Mouse (Mus musculus) embryo, embryonic 11.5 days (tissue): Measurements from ENCODE around the gene Aqp6.

Experiments
- DNase-seq: peaks from one replicate; pipeline ENCODE4 v3.0.0-alpha.2; 2012; ENCODE audit warnings: low read depth, low spot score

Gene Aqp6

GRCm38 (mm10) chr15:99600986-99601822 lies at the start of gene Aqp6:
TSS of gene Aqp6 (plus strand) at chr15:99601400.
- DNase-seq: no peak

GRCm38 (mm10) chr15:99553767-99554166 lies 47.4 kb upstream of the Aqp6 start:
- DNase-seq: no peak

DNA sequence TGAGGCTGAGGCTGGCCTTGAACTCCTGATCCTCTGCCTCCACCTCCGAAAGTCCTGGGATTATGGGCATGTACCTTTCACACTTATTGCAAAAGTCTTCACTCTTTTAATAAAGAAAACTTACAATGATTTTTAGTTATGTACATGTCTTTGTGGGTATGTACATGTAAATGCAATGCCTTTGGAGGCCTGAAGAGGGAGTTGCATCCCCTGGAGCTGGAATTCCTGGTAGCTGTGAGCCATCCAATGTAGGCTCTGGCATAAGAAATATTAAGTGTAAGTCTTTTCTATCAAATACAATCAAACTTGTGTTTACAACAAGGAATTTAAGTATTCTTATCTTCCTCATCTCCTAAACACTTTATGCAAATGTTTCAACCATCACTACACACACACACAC lies 42.3 kb upstream of the Aqp6 start:
- no peak for DNase-seq

DNA sequence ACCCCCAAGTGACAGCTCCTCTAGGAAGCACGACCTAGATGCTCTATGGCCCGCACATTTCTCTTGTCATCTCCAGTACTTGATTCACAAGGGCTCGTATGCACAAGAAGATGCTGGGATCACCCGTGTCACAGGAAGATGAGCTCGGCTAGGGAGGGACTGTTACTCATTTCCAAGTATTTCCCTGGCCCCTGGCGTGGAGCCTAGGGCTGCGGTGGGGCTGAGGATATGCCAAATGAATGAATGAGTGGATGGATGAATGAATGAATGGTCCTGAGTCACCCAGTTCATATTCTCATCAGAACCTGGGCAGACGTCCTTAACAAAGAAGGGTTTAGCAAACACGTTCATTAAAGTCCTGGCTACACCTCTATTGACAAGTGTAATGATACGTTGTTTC lies 41.0 kb upstream of the Aqp6 start:
- DNase-seq: no peak

GRCm38 (mm10) chr15:99567371-99567770 lies 33.8 kb upstream of the Aqp6 start:
- no peak for DNase-seq

- DNase-seq: no peak
Observed at GRCm38 (mm10) chr15:99568682-99569081, 32.5 kb upstream of the Aqp6 start.

- no peak for DNase-seq
Observed at GRCm38 (mm10) chr15:99569123-99569522, 32.1 kb upstream of the Aqp6 start.

DNA sequence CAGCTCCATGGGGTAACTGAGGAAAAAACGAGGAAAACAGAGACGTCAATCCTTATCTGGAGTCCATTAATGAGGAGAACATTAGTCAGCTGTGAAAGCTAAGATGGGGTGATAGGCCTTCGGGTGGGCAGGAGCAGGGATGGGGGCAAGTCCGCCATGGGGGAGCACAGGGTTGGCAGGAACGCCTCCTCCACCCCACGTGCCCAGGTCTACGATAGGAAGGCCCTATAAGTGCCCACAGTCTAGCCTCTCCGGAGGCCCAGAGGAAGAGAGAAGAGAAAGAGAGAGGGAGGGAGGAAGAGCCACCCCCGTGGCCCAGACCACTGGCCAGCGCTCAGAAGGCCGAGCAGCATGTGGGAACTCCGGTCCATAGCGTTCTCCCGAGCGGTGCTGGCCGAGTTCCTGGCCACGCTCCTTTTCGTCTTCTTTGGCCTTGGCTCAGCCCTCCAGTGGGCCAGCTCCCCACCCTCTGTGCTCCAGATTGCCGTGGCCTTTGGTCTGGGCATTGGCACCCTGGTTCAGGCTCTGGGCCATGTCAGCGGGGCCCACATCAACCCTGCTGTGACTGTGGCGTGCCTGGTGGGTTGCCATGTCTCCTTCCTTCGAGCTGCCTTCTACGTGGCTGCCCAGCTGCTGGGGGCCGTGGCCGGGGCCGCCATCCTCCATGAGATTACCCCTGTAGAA lies 22.3 kb upstream of the Aqp6 start, which contains the start of gene Aqp2:
Gene Aqp2 (plus strand): TSS at position 254 of the 684 bp plus-strand sequence.
- no peak for DNase-seq

DNA sequence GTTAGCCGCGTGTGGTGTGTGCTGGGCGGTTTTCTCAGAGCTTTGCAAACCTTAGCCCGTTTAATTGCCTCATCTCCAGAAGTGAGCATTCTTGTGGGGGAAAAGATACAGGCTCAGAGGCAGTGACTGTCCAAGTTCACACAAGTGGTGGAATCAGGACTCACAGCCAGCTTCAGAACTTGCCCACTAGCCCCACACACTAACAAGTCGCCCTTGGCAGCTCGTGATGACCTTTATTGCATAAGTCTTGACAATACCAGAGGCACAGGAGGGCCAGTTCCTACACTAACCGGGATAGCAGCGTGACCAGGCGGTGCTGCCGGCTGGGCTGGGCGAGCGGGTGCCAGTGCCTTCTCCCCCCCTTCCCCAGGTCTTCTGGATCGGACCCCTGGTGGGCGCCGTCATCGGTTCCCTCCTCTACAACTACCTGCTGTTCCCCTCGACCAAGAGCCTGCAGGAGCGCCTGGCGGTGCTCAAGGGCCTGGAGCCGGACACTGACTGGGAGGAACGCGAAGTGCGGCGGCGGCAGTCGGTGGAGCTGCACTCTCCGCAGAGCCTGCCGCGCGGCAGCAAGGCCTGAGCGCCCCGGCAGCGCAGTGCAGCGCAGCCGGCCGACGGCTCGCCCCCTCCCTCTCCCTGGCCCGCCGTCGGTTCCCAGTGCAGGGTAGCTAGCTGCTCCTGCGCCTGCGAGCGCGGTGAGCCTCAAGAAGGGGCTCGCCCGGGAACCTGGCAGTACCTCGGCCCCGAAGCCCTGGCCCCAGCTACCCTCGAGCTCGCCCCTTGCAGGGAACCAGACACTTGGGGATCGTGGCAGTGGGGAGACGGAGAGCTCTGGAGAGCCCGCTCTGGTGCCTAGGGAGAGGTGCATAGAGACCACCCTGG lies 17.5 kb upstream of the Aqp6 start:
- DNase-seq: no peak

DNA sequence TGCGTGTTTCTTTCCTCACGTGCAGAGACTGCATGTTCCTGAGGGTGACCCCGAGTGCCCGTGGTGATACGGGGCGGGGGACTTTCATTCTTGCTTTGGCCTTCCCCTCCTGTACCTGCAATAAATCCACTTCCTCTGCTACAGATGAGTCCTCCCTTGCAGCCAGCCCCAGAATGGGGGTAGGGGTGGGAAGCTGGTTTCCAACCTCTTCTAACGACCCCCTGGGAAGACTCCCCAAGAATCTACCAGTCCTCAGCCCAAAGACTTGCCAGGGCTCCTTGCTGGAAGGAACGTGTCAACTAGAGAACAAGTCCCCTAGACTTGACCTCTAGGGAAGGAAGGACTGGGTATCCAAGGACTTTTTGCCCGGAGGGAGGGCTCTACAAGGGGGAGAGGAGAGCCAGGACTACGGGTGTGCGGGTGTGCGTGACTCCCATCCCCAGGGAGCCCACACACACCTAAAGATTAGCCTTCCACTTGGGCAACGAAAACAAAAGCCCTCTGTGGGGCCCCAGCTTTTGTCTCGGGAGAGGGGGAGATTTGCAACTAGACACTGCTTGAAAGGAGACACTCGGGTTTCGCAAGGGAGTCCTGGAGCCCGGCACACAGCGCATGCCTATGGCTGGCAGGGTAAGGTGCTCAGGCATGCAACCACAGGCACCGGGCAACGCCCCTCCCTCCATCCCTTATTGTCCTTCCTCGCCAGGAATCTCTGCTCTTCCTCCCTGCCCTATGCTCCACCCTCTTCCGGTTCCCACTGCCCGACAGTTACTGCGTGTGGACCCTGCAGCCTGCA lies 16.6 kb upstream of the Aqp6 start:
- no peak for DNase-seq

GRCm38 (mm10) chr15:99585741-99586140 lies 15.5 kb upstream of the Aqp6 start:
- DNase-seq: no peak

DNA sequence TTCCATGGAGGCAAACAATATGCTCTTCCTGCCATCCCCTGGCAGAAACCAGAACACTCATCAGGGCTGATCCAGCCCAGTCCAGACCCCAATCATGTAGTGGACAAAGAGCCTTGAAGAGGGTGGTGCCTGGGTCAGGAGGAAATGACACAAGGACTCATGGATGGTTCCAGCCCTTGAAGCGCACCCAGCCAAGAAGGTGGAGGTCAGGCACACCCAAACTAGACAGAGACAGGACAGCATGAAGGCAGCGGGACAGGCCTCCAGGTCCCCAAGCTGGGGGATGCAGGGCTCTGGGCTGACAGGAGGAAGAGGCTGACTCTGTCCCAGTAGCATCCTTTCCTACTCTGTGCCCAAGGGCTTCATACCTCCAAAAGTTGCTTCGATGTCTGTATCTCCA lies 14.7 kb upstream of the Aqp6 start:
- no peak for DNase-seq

DNA sequence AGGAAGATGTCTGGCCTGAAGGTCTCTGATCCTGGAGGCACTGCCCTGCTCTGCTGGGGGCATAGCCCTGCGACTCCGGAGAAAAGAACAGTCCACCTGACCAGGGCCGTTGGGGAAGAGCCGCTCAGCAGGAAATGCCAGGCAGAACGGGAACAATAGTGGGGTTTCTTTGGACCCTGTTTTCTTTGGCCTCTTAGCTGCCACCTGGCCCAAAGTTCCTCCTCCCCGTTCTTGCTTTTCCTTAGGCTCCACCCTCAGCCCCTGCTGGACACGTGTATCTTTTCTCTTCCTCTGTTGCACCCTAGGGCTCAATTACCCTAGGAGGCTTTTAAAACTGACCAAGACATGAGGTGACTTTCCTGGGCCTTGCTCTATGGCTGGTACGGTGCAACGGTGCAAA lies 12.0 kb upstream of the Aqp6 start:
- DNase-seq: no peak

DNA sequence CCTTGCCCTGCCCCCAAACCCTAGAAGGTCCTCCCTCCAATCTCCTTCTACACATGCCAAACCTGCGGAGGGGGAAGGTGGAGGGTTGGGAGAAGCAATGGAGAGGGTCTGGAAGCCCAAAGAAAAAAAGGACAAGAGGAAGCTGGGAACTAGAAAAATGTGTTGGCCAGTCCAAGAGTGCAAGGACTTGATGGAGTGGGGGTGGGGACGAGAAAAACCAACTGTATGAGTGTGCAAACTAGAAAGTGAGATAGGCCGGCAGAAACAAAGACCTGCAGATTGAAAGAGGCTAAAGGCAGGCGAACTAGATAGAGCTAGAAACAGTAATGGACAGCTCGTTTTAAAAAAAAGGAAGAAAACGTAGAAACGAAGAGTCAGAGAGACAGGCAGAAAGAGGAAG lies 11.5 kb upstream of the Aqp6 start:
- no peak for DNase-seq

DNA sequence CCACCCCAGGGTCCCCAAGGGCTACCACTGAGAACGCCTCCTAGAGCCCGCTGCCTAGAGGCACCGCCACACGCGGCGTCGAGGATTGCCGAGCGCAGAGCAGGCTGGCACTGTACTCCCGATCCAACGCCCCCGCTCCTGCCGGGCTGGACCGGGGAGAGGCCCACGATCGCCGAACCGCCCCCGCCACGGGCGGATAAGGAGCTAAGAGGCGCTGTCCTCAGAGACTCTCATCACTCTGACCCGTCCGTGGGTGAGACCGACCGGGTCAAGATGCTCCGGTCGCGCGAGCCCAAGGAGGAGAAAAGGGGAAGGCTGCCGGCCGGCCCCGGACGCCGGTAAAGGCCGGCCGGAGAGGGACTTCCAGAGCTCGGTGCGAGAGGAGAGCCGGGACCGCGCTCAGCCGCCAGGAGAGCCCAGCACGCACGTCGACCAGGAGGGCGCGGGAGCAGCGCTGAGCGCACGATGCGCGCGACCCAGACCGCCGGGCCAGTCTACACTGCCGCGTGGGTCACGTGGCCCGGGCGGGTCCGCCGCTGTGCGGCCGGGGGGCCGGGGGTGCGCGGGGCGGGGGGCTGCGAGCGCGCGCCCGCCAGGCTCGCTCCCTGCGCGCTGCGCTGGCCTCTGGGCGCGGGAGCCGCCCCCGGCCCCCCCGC lies 10.6 kb upstream of the Aqp6 start, which contains the start of gene Aqp5:
Gene Aqp5 (plus strand): TSS at position 354 of the 656 bp plus-strand sequence.
- no peak for DNase-seq

- no peak for DNase-seq
Observed at GRCm38 (mm10) chr15:99592177-99592576, 9.0 kb upstream of the Aqp6 start.

DNA sequence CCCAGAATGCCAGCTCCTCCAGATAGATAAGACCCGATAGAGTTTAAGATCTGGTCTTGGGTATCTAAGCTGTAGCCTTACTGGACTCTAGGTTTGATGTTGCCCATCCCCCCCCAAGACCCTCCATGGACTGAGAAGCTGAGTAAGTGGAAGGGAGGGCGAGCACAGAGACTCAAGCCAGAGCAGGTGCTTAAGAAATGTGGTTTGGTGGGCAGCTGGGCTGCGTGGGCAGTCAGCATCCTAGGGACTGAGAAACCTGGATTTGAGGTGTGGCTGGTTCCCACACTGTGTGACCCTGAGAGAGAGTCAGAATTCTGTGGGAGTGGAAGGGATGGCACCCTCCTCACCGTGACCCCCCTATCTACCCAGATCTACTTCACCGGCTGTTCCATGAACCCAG lies 8.3 kb upstream of the Aqp6 start:
- DNase-seq: no peak

- DNase-seq: no peak
Observed at GRCm38 (mm10) chr15:99594951-99595350, 6.2 kb upstream of the Aqp6 start.

DNA sequence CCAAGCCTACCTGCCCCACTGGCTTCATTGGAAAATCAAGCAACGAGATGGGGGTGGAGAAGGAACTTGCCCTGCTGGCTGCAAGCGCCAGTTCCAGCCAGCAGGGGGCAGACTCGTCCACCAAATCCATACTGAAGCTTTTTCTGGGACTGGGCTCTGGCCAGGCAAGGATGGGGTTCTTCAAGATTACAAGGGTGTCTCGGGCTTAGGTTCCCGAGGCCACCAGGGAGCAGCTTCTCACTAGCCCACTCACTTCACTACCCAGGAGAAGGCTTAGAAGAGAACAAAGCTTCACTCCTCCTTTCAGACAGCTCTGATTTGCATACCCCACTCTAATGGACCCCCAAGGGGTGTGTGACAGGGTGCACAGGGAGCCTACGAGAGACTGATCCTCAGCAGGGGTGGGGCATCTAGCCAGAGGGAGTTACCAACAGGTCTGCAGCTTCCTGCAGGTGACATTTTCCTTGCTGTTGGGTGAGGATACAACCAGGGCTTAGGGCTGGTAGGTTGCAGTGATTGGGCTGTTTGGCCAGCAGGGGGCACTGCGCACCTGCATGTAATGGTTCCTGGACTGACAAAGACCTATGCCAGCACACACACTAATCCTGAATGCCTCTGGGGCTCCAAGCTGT lies 5.0 kb upstream of the Aqp6 start:
- DNase-seq: peak; percentile 80

- DNase-seq: no peak
Observed at GRCm38 (mm10) chr15:99596841-99597240, 4.4 kb upstream of the Aqp6 start.
